Mouse (Mus musculus) CH12.LX (cell line): Measurements from ENCODE around the gene Keap1. TPM values are rescaled to one million over a fixed set of nuclear protein-coding genes. Genes with fewer than 3 reads are reported as not detected.

Source experiments
- DNase-seq: peaks from one replicate; pipeline ENCODE4 v3.0.0-alpha.2; 2013; ENCODE audit errors: extremely low read depth
- H3K27ac ChIP-seq: 2 replicates; pipeline ENCODE4 v1.5.1; 2012; ENCODE audit warnings: low read depth, mild to moderate bottlenecking, control low read depth, moderate library complexity; ENCODE audit not compliant: insufficient read depth
- H3K27me3 ChIP-seq: replicated peaks from 2 replicates; pipeline ENCODE3; 2012; ENCODE audit warnings: inconsistent platforms
- H3K36me3 ChIP-seq, 2 experiments: replicated peaks in 1 of 2; 2 replicates each; pipeline versions ENCODE3 to v1.6.1; 2012; ENCODE audit warnings: inconsistent platforms in 1 of 2, low read length in 1 of 2, mild to moderate bottlenecking in 1 of 2, mixed read lengths in 1 of 2, moderate library complexity in 1 of 2; ENCODE audit not compliant: control insufficient read depth in 1 of 2, insufficient read depth in 1 of 2
- H3K4me1 ChIP-seq, 2 experiments: 2 replicates each; pipeline ENCODE4 v1.6.1; 2012; ENCODE audit warnings: inconsistent platforms in 1 of 2, moderate library complexity in 1 of 2; ENCODE audit not compliant: insufficient read depth in 2 of 2, control insufficient read depth in 1 of 2
- H3K4me2 ChIP-seq: 2 replicates; pipeline ENCODE4 v1.6.1; 2012; ENCODE audit warnings: low read depth, mild to moderate bottlenecking, control low read depth; ENCODE audit not compliant: poor library complexity, insufficient read depth, severe bottlenecking
- H3K4me3 ChIP-seq, 3 experiments: fragments of 150-350 bp in 1 of 3; sonication (generic) in 1 of 3; replicated peaks in 1 of 3; 2 replicates each; pipeline versions ENCODE3 to v1.5.1; 2011 to 2012; ENCODE audit warnings: low read depth in 2 of 3, low read length in 2 of 3, mild to moderate bottlenecking in 2 of 3, moderate library complexity in 2 of 3, control low read depth in 1 of 3, improper control_type of control experiment in 1 of 3, inconsistent platforms in 1 of 3, mixed read lengths in 1 of 3; ENCODE audit not compliant: poor library complexity in 1 of 3
- H3K79me2 ChIP-seq: replicated peaks from 2 replicates; pipeline ENCODE4 v1.6.1; 2012; ENCODE audit warnings: mild to moderate bottlenecking, moderate library complexity; ENCODE audit not compliant: control insufficient read depth, poor library complexity, insufficient read depth, severe bottlenecking; ENCODE audit errors: extremely low read depth
- H3K9ac ChIP-seq: 2 replicates; pipeline ENCODE4 v1.6.1; 2012; ENCODE audit warnings: low read depth, mild to moderate bottlenecking, control low read depth, moderate library complexity; ENCODE audit not compliant: insufficient read depth
- H3K9me3 ChIP-seq: replicated peaks from 2 replicates; pipeline ENCODE3; 2012; ENCODE audit warnings: low read length, inconsistent platforms, mixed read lengths
- BHLHE40 ChIP-seq: IDR thresholded peaks from 2 replicates; pipeline ENCODE4 v1.6.1; 2011; ENCODE audit warnings: mild to moderate bottlenecking, low read depth, low read length, improper control_type of control experiment
- CHD1 ChIP-seq: IDR thresholded peaks from 2 replicates; pipeline ENCODE4 v1.6.1; 2012; ENCODE audit warnings: low read depth, low read length, improper control_type of control experiment, inconsistent platforms
- CHD2 ChIP-seq: IDR thresholded peaks from 2 replicates; pipeline ENCODE4 v1.6.1; 2011; ENCODE audit warnings: low read length, improper control_type of control experiment
- E2F4 ChIP-seq: IDR thresholded peaks from 2 replicates; pipeline ENCODE4 v1.6.1; 2011; ENCODE audit warnings: low read depth, low read length, improper control_type of control experiment; ENCODE audit not compliant: insufficient replicate concordance
- GABPA ChIP-seq: IDR thresholded peaks from 2 replicates; pipeline ENCODE4 v1.6.1; 2012; ENCODE audit warnings: low read depth, low read length, improper control_type of control experiment, inconsistent platforms; ENCODE audit not compliant: insufficient replicate concordance
- HCFC1 ChIP-seq: IDR thresholded peaks from 2 replicates; pipeline ENCODE4 v1.6.1; 2012; ENCODE audit warnings: low read depth, mild to moderate bottlenecking, inconsistent platforms, low read length, improper control_type of control experiment
- IRF4 ChIP-seq: IDR thresholded peaks from 2 replicates; pipeline ENCODE4 v1.6.1; 2014; ENCODE audit warnings: low read depth, mild to moderate bottlenecking, inconsistent platforms, low read length, improper control_type of control experiment
- JUN ChIP-seq: IDR thresholded peaks from 2 replicates; pipeline ENCODE4 v1.6.1; 2011; ENCODE audit warnings: low read depth, mild to moderate bottlenecking, low read length, improper control_type of control experiment, moderate library complexity; ENCODE audit not compliant: insufficient read depth
- JUND ChIP-seq: conservative IDR thresholded peaks from 2 replicates; pipeline ENCODE4 v1.6.1; 2011; ENCODE audit warnings: low read depth, low read length, improper control_type of control experiment
- KAT2A ChIP-seq: IDR thresholded peaks from 2 replicates; pipeline ENCODE4 v1.6.1; 2012; ENCODE audit warnings: low read length, improper control_type of control experiment, inconsistent platforms; ENCODE audit not compliant: insufficient replicate concordance
- MAX ChIP-seq: IDR thresholded peaks from 2 replicates; pipeline ENCODE4 v1.6.1; 2011; ENCODE audit warnings: low read length, improper control_type of control experiment
- MAZ ChIP-seq: IDR thresholded peaks from 2 replicates; pipeline ENCODE4 v1.6.1; 2012; ENCODE audit warnings: low read depth, mild to moderate bottlenecking, inconsistent platforms, low read length, improper control_type of control experiment, moderate library complexity
- MEF2A ChIP-seq: IDR thresholded peaks from 2 replicates; pipeline ENCODE4 v1.6.1; 2014; ENCODE audit warnings: low read depth, mild to moderate bottlenecking, inconsistent platforms, low read length, improper control_type of control experiment, borderline replicate concordance
- MXI1 ChIP-seq: IDR thresholded peaks from 2 replicates; pipeline ENCODE4 v1.6.1; 2011; ENCODE audit warnings: mild to moderate bottlenecking, low read depth, low read length, improper control_type of control experiment
- MYC ChIP-seq: IDR thresholded peaks from 2 replicates; pipeline ENCODE4 v1.6.1; 2011; ENCODE audit warnings: low read depth, mild to moderate bottlenecking, improper control_type of control experiment, low read length
- NRF1 ChIP-seq: IDR thresholded peaks from 2 replicates; pipeline ENCODE4 v1.6.1; 2014; ENCODE audit warnings: low read depth, mild to moderate bottlenecking, inconsistent platforms, low read length, improper control_type of control experiment, moderate library complexity
- PAX5 ChIP-seq: IDR thresholded peaks from 2 replicates; pipeline ENCODE4 v1.6.1; 2012; ENCODE audit warnings: low read length, inconsistent platforms, mixed read lengths
- POLR2A ChIP-seq: IDR thresholded peaks from 2 replicates; pipeline ENCODE4 v1.6.1; 2011; ENCODE audit warnings: low read depth, mild to moderate bottlenecking, improper control_type of control experiment, low read length
- RAD21 ChIP-seq: IDR thresholded peaks from 2 replicates; pipeline ENCODE4 v1.6.1; 2011; ENCODE audit warnings: low read depth, mild to moderate bottlenecking, low read length, improper control_type of control experiment, moderate library complexity
- RCOR1 ChIP-seq: conservative IDR thresholded peaks from 2 replicates; pipeline ENCODE4 v1.6.1; 2012; ENCODE audit warnings: low read depth, mild to moderate bottlenecking, inconsistent platforms, low read length, improper control_type of control experiment
- SIN3A ChIP-seq: IDR thresholded peaks from 2 replicates; pipeline ENCODE4 v1.6.1; 2012; ENCODE audit warnings: low read length, improper control_type of control experiment, inconsistent platforms
- SMC3 ChIP-seq: IDR thresholded peaks from 2 replicates; pipeline ENCODE4 v1.6.1; 2011; ENCODE audit warnings: low read depth, low read length, improper control_type of control experiment
- TBP ChIP-seq: conservative IDR thresholded peaks from 2 replicates; pipeline ENCODE4 v1.6.1; 2011; ENCODE audit warnings: low read depth, low read length, improper control_type of control experiment
- TCF12 ChIP-seq: IDR thresholded peaks from 2 replicates; pipeline ENCODE4 v1.6.1; 2014; ENCODE audit warnings: low read depth, mild to moderate bottlenecking, inconsistent platforms, low read length, improper control_type of control experiment
- USF1 ChIP-seq: IDR thresholded peaks from 2 replicates; pipeline ENCODE4 v1.6.1; 2014; ENCODE audit warnings: low read depth, mild to moderate bottlenecking, inconsistent platforms, low read length, improper control_type of control experiment
- ZC3H11A ChIP-seq: IDR thresholded peaks from 2 replicates; pipeline ENCODE4 v1.6.1; 2012; ENCODE audit warnings: low read depth, mild to moderate bottlenecking, inconsistent platforms, low read length, improper control_type of control experiment
- ZKSCAN1 ChIP-seq: IDR thresholded peaks from 2 replicates; pipeline ENCODE4 v1.6.1; 2012; ENCODE audit warnings: low read depth, inconsistent platforms, low read length, improper control_type of control experiment, borderline replicate concordance
- ZNF384 ChIP-seq: IDR thresholded peaks from 2 replicates; pipeline ENCODE4 v1.6.1; 2012; ENCODE audit warnings: low read depth, low read length, improper control_type of control experiment, inconsistent platforms
- dilution Hi-C: fragments of 300-500 bp; cut with MboI; formaldehyde crosslinking; loops from 2 replicates; pipeline ENCODE4 v1.14.3; 2020; ENCODE audit warnings: low sequenced_read_pairs; ENCODE audit not compliant: extremely low pct_unique_long_range_greater_than_20kb, extremely low pct_ligation_motif_present
- in situ Hi-C: fragments of 300-500 bp; cut with MboI; formaldehyde crosslinking; loops from 3 replicates; pipeline ENCODE4 v1.14.3; 2019; ENCODE audit warnings: low sequenced_read_pairs, low pct_ligation_motif_present, low pct_unique_long_range_greater_than_20kb, mixed read lengths
- polyA plus RNA-seq: library from polyadenylated mRNA; unstranded; fragments of >175 nt; gene quantifications from 2 replicates; pipeline ENCODE4 v1.2.1, GENCODE M21; 2012; ENCODE audit warnings: low read depth; ENCODE audit not compliant: insufficient read length
- total RNA-seq, 2 experiments: library from RNA; depleted of rRNA; stranded (reverse); fragments of 300-350 nt in 1 of 2; fragments of >200 nt in 1 of 2; gene quantifications; 2 replicates each; pipeline ENCODE4 v1.2.3; 2012 to 2014

Gene Keap1
- total and polyA plus RNA-seq, 3 experiments: 18.4 to 41.7 (median 31.2) TPM

- H3K9ac ChIP-seq: no peak overlapping the region
- no peak for DNase-seq
- H3K79me2 ChIP-seq: peaks cover 1% of the 10 kb centered on the region
- in situ Hi-C loops (no loop called here), dilution Hi-C loops (no loop called here)
- H3K27me3 ChIP-seq: no peaks in the 10 kb centered on the region
- no peak overlapping the region for H3K4me2 ChIP-seq
- TF ChIP-seq TBP (no peak), MAX (no peak), MEF2A (no peak), PAX5 (no peak), MYC (no peak), JUND (no peak), RCOR1 (no peak), ZC3H11A (no peak), ZKSCAN1 (no peak), USF1 (no peak), NRF1 (no peak), HCFC1 (no peak), JUN (no peak), SMC3 (no peak), CHD2 (no peak), MXI1 (no peak), TCF12 (no peak), SIN3A (no peak), BHLHE40 (no peak), POLR2A (no peak)
- H3K9me3 ChIP-seq: no peaks in the 10 kb centered on the region
- no peak overlapping the region for H3K4me3 ChIP-seq
- H3K4me1 ChIP-seq: peaks cover 8 to 15% of the 10 kb centered on the region in 2 experiments
- peaks cover 43 to 78% of the 10 kb centered on the region in 2 experiments for H3K36me3 ChIP-seq
- H3K27ac ChIP-seq: no peak overlapping the region
Observed at GRCm38 (mm10) chr9:21231551-21231950, 7.6 kb downstream of the Keap1 start.

DNA sequence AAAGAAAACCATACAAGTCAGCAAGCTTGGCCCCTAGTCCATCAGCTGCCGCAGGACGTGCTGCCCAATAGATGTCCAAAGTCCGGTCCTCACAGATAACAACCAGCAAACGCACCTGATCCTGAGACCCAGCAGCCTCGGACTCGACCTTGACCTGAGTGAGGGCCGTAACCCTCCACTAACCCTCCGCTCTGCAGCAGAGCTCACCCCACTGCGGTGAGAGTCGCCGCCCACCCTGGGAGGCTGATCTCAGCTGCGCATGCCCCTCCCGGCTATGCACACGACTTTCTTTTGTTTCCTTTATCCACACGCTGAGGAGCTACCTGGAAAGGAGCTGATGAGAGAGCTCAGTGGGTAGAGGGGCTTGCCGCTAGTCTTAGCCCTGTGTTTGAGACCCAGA is 11.8 kb downstream of the Keap1 start:
- Histone ChIP-seq H3K4me2 (no peak overlapping the region), H3K79me2 (no peaks in the 10 kb centered on the region), H3K27me3 (no peaks in the 10 kb centered on the region), H3K36me3 (peaks cover 29 to 42% of the 10 kb centered on the region in 2 experiments), H3K9ac (no peak overlapping the region), H3K27ac (no peak overlapping the region), H3K9me3 (peaks cover 10% of the 10 kb centered on the region), H3K4me3 (no peak overlapping the region), H3K4me1 (peaks cover 0 to 12% of the 10 kb centered on the region in 2 experiments; a peak in 2 of 4 replicates)
- DNase-seq: no peak
- in situ Hi-C loops (loop anchor here (5.0 to 10.0 kb wide), 2 partner anchors 50 to 187 kb away; partner anchors contain the start of gene Qtrt1), dilution Hi-C loops (no loop called here)
- TF ChIP-seq ZKSCAN1 (no peak), POLR2A (no peak), ZNF384 (no peak), GABPA (no peak), KAT2A (no peak), MXI1 (no peak), PAX5 (no peak), MAZ (no peak), CHD1 (no peak), RAD21 (no peak), TCF12 (no peak), HCFC1 (no peak), BHLHE40 (no peak), IRF4 (no peak), E2F4 (no peak)
